Mouse (Mus musculus) embryonic fibroblast, embryonic 13.5 days (primary cell): ENCODE results near the gene Kmo.

Experiments
- CTCF ChIP-seq: IDR thresholded peaks from 2 replicates; pipeline ENCODE4 v1.5.1; 2011; ENCODE audit warnings: mild to moderate bottlenecking, control low read depth, low read length, moderate library complexity, borderline replicate concordance; ENCODE audit not compliant: insufficient read depth
- POLR2A ChIP-seq: IDR thresholded peaks from 2 replicates; pipeline ENCODE4 v1.6.1; 2011; ENCODE audit warnings: low read depth, mild to moderate bottlenecking, control low read depth, low read length, moderate library complexity

GRCm38 (mm10) chr1:175578425-175579096 lies 41.6 kb upstream of the Kmo start:
- no peak for TF ChIP-seq POLR2A
- no peak for TF ChIP-seq CTCF
